Comparison of ENCODE assay signal across 13 mouse cellular contexts in genomic region chr2:105673054-105673453, GRCm38 (mm10). TPM values are rescaled to one million over a fixed set of nuclear protein-coding genes. Genes with fewer than 3 reads are reported as not detected.
DNase-seq lines count a peak whose midpoint lies in the region; ATAC-seq lines count a peak whose summit lies in the region.
"Had no signal": no experiment of that assay in that cellular context is flagged by ENCODE, and none has a peak within 500 bp of the region (broad histone marks: within the 10 kb centered on the region; RNA-seq: fewer than 3 reads in every experiment).

No protein-coding gene starts in this region.

- H3K9ac ChIP-seq in hindbrain, embryonic 14.5 days, result no peak overlapping the region
- H3K9ac ChIP-seq in neural tube, embryonic 11.5 days (ENCODE audit: low read length), result peak overlapping the region; percentile 60
- H3K9ac ChIP-seq: heart, embryonic 15.5 days; kidney, embryonic 15.5 days had no signal

- H3K9me3 ChIP-seq in embryonic facial prominence, embryonic 10.5 days, result no peaks in the 10 kb centered on the region
- H3K9me3 ChIP-seq in hindbrain, embryonic 14.5 days (ENCODE audit: control insufficient read depth, low read length), result no peaks in the 10 kb centered on the region
- no peaks in the 10 kb centered on the region for H3K9me3 ChIP-seq in neural tube, embryonic 11.5 days (ENCODE audit: control insufficient read depth, low read length)
- H3K9me3 ChIP-seq: heart, embryonic 15.5 days; kidney, embryonic 15.5 days had no signal

- under 1% methylated on average over 6 of the region's 6 CpGs for WGBS in embryonic facial prominence, embryonic 10.5 days
- 1% methylated on average over 6 of the region's 6 CpGs for WGBS in hindbrain, embryonic 14.5 days
- 1% methylated on average over 6 of the region's 6 CpGs for WGBS in neural tube, embryonic 11.5 days

- peaks cover 100% of the 10 kb centered on the region for H3K27me3 ChIP-seq in embryonic facial prominence, embryonic 10.5 days (replicated peaks; ENCODE audit: low read depth, poor library complexity, severe bottlenecking)
- H3K27me3 ChIP-seq in hindbrain, embryonic 14.5 days (ENCODE audit: control insufficient read depth, insufficient read depth, low read length), result peaks cover 98% of the 10 kb centered on the region
- peaks cover 86% of the 10 kb centered on the region for H3K27me3 ChIP-seq in neural tube, embryonic 11.5 days (ENCODE audit: control insufficient read depth, insufficient read depth, low read length)

- no peaks in the 10 kb centered on the region for H3K36me3 ChIP-seq in embryonic facial prominence, embryonic 10.5 days (replicated peaks)
- H3K36me3 ChIP-seq in hindbrain, embryonic 14.5 days (replicated peaks; ENCODE audit: control insufficient read depth, insufficient read depth), result no peaks in the 10 kb centered on the region
- H3K36me3 ChIP-seq in neural tube, embryonic 11.5 days (ENCODE audit: control insufficient read depth, insufficient read depth, low read length), result no peaks in the 10 kb centered on the region
- H3K36me3 ChIP-seq: heart, embryonic 15.5 days; kidney, embryonic 15.5 days had no signal

- H3K4me1 ChIP-seq in embryonic facial prominence, embryonic 10.5 days, result peaks cover 63% of the 10 kb centered on the region
- peaks cover 10% of the 10 kb centered on the region; the same call in 1 of the 2 replicates for H3K4me1 ChIP-seq in hindbrain, embryonic 14.5 days (replicated peaks; ENCODE audit: control insufficient read depth, insufficient read depth, low read length)
- H3K4me1 ChIP-seq in neural tube, embryonic 11.5 days (ENCODE audit: control insufficient read depth, insufficient read depth, low read length), result peaks cover 28% of the 10 kb centered on the region

- DNase-seq in cerebellum, adult 11-12 months, result peak; percentile 60
- DNase-seq in cerebellum, adult 11 months, result no peak
- no peak for DNase-seq in embryonic facial prominence, embryonic 10.5 days (ENCODE audit: low spot score)
- DNase-seq in hindbrain, embryonic 14.5 days (ENCODE audit: low spot score), result no peak
- DNase-seq in neural tube, embryonic 11.5 days (ENCODE audit: low spot score), result peak; percentile 35
- no peak for DNase-seq in lung, postnatal 4 days
- DNase-seq in kidney, adult 8-10 months, result no peak
- DNase-seq in left cerebral cortex, adult 11 months (ENCODE audit: low spot score), result no peak
- DNase-seq: adrenal gland, adult 8-10 months; lung, adult 2 months had no signal

- ATAC-seq in hindbrain, embryonic 14.5 days (ENCODE audit: low FRiP score), result no peak
- ATAC-seq in neural tube, embryonic 11.5 days (ENCODE audit: insufficient read depth, low FRiP score, low TSS enrichment), result no peak

- peak overlapping the region; percentile 61 for H3K4me3 ChIP-seq in embryonic facial prominence, embryonic 10.5 days
- H3K4me3 ChIP-seq in hindbrain, embryonic 14.5 days (replicated peaks; ENCODE audit: low read length), result peak overlapping the region; percentile 39
- H3K4me3 ChIP-seq in neural tube, embryonic 11.5 days (ENCODE audit: low read depth, low read length), result peak overlapping the region; percentile 62

- 0 out of 2 replicates have a peak overlapping the region, but pooled peaks have one; percentile 20 for H3K27ac ChIP-seq in embryonic facial prominence, embryonic 10.5 days (replicated peaks)
- H3K27ac ChIP-seq in hindbrain, embryonic 14.5 days, result peak overlapping the region; percentile 70; the same call in 1 of the 2 replicates
- 0 out of 2 replicates have a peak overlapping the region, but pooled peaks have one; percentile 27 for H3K27ac ChIP-seq in neural tube, embryonic 11.5 days (ENCODE audit: low read depth, low read length)
- H3K27ac ChIP-seq: gastrocnemius, adult 2 months; heart, embryonic 15.5 days; kidney, embryonic 15.5 days had no signal

- H3K4me2 ChIP-seq in hindbrain, embryonic 14.5 days (replicated peaks), result peak overlapping the region; percentile 62
- peak overlapping the region; percentile 71 for H3K4me2 ChIP-seq in neural tube, embryonic 11.5 days (ENCODE audit: low read depth)

RNA-seq across cellular contexts. Expression of gene Pax6, which starts 4.4 kb away (rescaled TPM):
- polyA plus RNA-seq in embryonic facial prominence, embryonic 10.5 days (2016; fragmentation: Nextera tagmentation; extraction: Ambion mirVana), result 13.0 and 22.3 TPM in 2 replicates
- 26.9 and 28.1 TPM in 2 replicates for polyA plus RNA-seq in hindbrain, embryonic 14.5 days (2014; fragmentation: Nextera tagmentation; extraction: Ambion mirVana)
- 28.2 and 30.7 TPM in 2 replicates for polyA plus RNA-seq in neural tube, embryonic 11.5 days (2014; fragmentation: Nextera tagmentation; extraction: Ambion mirVana)
- polyA plus RNA-seq: lung, adult 2 months had no signal

Comparison
In these comparisons a context has a peak if more than half of its experiments do, and no peak if none do; other contexts are left out.
1. DNase-seq: peak in cerebellum, adult 11-12 months (single experiment) and neural tube, embryonic 11.5 days (single experiment); none in cerebellum, adult 11 months (single experiment), embryonic facial prominence, embryonic 10.5 days (single experiment), hindbrain, embryonic 14.5 days (single experiment), lung, postnatal 4 days (0 of 2), kidney, adult 8-10 months (0 of 2) and left cerebral cortex, adult 11 months (single experiment).
2. H3K27ac ChIP-seq: peak in every context shown above with its lines; median percentile 70 in hindbrain, embryonic 14.5 days; 27 in neural tube, embryonic 11.5 days; 20 in embryonic facial prominence, embryonic 10.5 days.
3. Peak in every context shown above with its lines, with median percentiles within 50 percentile points of each other: H3K4me3 ChIP-seq.